Mouse (Mus musculus): ENCODE measurements at regions not wholly inside any gene's neighbourhood (a gene's known extent, or its start where the extent isn't known, plus 50 kb on each side); places are given as distances from the start of the nearest gene placed in this dataset.

DNA sequence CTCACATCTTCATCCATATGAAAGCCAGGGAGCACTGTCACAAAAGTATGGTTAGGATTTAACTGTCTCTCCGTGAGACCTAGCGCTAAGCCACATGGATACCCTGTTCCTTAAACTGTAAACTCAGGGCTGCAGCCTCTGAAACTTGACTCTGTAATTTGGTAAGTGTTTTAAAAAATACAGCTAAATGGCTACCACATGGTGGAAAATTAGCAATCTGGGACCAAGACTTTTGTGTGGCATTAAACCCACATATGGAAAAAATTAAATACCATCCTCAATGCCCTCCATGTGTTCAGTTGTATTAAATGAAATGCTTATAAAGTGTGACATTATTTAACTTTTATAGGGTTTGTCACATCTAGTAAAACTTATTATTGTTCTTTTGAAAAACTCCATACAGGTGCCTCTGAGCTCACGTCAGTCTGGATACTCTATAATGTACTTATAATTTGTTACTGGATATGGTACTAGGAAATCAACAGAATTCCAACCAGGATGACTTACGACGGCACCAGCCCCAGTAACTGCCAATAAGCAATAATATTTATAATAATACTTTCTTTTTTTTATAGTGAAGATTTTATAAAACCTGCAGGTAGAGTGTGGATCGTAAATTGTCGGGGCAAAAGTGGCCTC, 131.0 kb upstream of the Frg1 start:
- Histone ChIP-seq H3K36me3 (ENCODE audit: control insufficient read depth, insufficient read depth) (no peaks in the 10 kb centered on the region), H3K27me3 (ENCODE audit: control insufficient read depth, insufficient read depth, insufficient read length) (no peaks in the 10 kb centered on the region), H3ac (ENCODE audit: control insufficient read depth, insufficient read length) (no peak overlapping the region), H3K79me2 (ENCODE audit: control insufficient read depth, insufficient read depth) (no peaks in the 10 kb centered on the region), H3K4me3 (no peak overlapping the region), H3K4me2 (ENCODE audit: low read depth) (no peak overlapping the region)
- no peak for TF ChIP-seq E2F4 (IDR thresholded peaks at IDR 0.05; ENCODE audit: insufficient read depth)

GRCm38 (mm10) chr8:41532212-41532611, 115.3 kb upstream of the Frg1 start:
- Histone ChIP-seq H3K27me3 (ENCODE audit: control insufficient read depth, insufficient read depth, insufficient read length) (no peaks in the 10 kb centered on the region), H3K4me3 (no peak overlapping the region), H3K79me2 (ENCODE audit: control insufficient read depth, insufficient read depth) (no peaks in the 10 kb centered on the region), H3K36me3 (ENCODE audit: control insufficient read depth, insufficient read depth) (no peaks in the 10 kb centered on the region), H3K4me2 (ENCODE audit: low read depth) (no peak overlapping the region), H3ac (ENCODE audit: control insufficient read depth, insufficient read length) (no peak overlapping the region)
- TF ChIP-seq MYOG (IDR thresholded peaks at IDR 0.05; ENCODE audit: control insufficient read depth in 1 of 3, insufficient read depth in 1 of 3, insufficient read length in 2 of 3, low read depth in 2 of 3) (no peak), TCF12 (IDR thresholded peaks at IDR 0.05; ENCODE audit: insufficient read depth, poor library complexity, severe bottlenecking) (no peak), MAX (IDR thresholded peaks at IDR 0.05; ENCODE audit: low read depth) (no peak), MYOD1 (IDR thresholded peaks at IDR 0.05; ENCODE audit: control insufficient read depth in 1 of 3, insufficient read length in 2 of 3, low read depth in 2 of 3) (no peak), USF1 (IDR thresholded peaks at IDR 0.05; ENCODE audit: low read depth) (no peak), REST (IDR thresholded peaks at IDR 0.05; ENCODE audit: insufficient read depth, insufficient read length) (no peak), CEBPB (IDR thresholded peaks at IDR 0.05; ENCODE audit: insufficient read depth, poor library complexity, severe bottlenecking) (no peak), SRF (IDR thresholded peaks at IDR 0.05; ENCODE audit: control insufficient read depth, insufficient read length, low read depth) (no peak), E2F4 (IDR thresholded peaks at IDR 0.05; ENCODE audit: insufficient read depth) (no peak), POLR2AphosphoS2 (IDR thresholded peaks at IDR 0.05; ENCODE audit: insufficient read length, low read depth) (no peak), TCF3 (IDR thresholded peaks at IDR 0.05; ENCODE audit: insufficient read length, low read depth) (no peak), POLR2A (IDR thresholded peaks at IDR 0.05; ENCODE audit: insufficient read length, low read depth) (no peak)

GRCm38 (mm10) chr8:41529581-41529980, 112.7 kb upstream of the Frg1 start:
- Histone ChIP-seq H3K79me2 (ENCODE audit: control insufficient read depth, insufficient read depth) (no peaks in the 10 kb centered on the region), H3K4me2 (ENCODE audit: low read depth) (no peak overlapping the region), H3ac (ENCODE audit: control insufficient read depth, insufficient read length) (no peak overlapping the region), H3K36me3 (ENCODE audit: control insufficient read depth, insufficient read depth) (no peaks in the 10 kb centered on the region), H3K27me3 (ENCODE audit: control insufficient read depth, insufficient read depth, insufficient read length) (no peaks in the 10 kb centered on the region), H3K4me3 (no peak overlapping the region)
- no peak for TF ChIP-seq POLR2AphosphoS2 (IDR thresholded peaks at IDR 0.05; ENCODE audit: insufficient read length, low read depth)
- no peak for TF ChIP-seq MAX (IDR thresholded peaks at IDR 0.05; ENCODE audit: low read depth)
- no peak for TF ChIP-seq TCF12 (IDR thresholded peaks at IDR 0.05; ENCODE audit: insufficient read depth, poor library complexity, severe bottlenecking)

- Histone ChIP-seq H3K4me3 (no peak overlapping the region), H3K36me3 (ENCODE audit: control insufficient read depth, insufficient read depth) (no peaks in the 10 kb centered on the region), H3K79me2 (ENCODE audit: control insufficient read depth, insufficient read depth) (no peaks in the 10 kb centered on the region), H3ac (ENCODE audit: control insufficient read depth, insufficient read length) (no peak overlapping the region), H3K4me2 (ENCODE audit: low read depth) (no peak overlapping the region), H3K27me3 (ENCODE audit: control insufficient read depth, insufficient read depth, insufficient read length) (no peaks in the 10 kb centered on the region)
- TF ChIP-seq POLR2A (IDR thresholded peaks at IDR 0.05; ENCODE audit: insufficient read length, low read depth) (no peak), SRF (IDR thresholded peaks at IDR 0.05; ENCODE audit: control insufficient read depth, insufficient read length, low read depth) (no peak), REST (IDR thresholded peaks at IDR 0.05; ENCODE audit: insufficient read depth, insufficient read length) (no peak), MAX (IDR thresholded peaks at IDR 0.05; ENCODE audit: low read depth) (no peak)
Measured at GRCm38 (mm10) chr8:41526283-41526682, 109.4 kb upstream of the Frg1 start.

DNA sequence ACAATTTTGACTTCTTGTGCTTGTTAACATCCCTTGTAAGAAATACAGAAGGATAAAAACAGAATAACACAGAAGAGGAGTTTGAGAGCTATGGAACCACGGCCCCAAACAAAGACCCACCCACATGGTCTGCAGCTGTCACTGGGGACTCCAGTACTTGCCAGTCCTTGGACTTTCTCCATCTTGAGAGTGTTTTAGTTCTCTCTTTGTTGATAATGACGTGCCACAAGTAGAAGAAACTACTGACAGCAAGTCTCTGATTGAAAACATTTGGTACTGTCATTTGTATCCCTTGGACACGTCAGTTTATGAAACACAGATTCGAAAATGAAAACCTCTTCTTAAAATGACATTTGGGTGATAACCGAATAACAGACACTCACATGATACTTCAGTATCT, 68.3 kb upstream of the Frg1 start:
- H3K79me2 ChIP-seq (ENCODE audit: control insufficient read depth, insufficient read depth) = no peaks in the 10 kb centered on the region
- H3K4me3 ChIP-seq = no peak overlapping the region

More for the DNA sequence above, 68.3 kb upstream of the Frg1 start:
- Histone ChIP-seq H3K36me3 (ENCODE audit: control insufficient read depth, insufficient read depth) (no peaks in the 10 kb centered on the region), H3K27me3 (ENCODE audit: control insufficient read depth, insufficient read depth, insufficient read length) (no peaks in the 10 kb centered on the region), H3K4me2 (ENCODE audit: low read depth) (no peak overlapping the region), H3ac (ENCODE audit: control insufficient read depth, insufficient read length) (no peak overlapping the region)
- TF ChIP-seq TCF3 (IDR thresholded peaks at IDR 0.05; ENCODE audit: insufficient read length, low read depth) (no peak), MYOG (IDR thresholded peaks at IDR 0.05; ENCODE audit: control insufficient read depth in 1 of 3, insufficient read depth in 1 of 3, insufficient read length in 2 of 3, low read depth in 2 of 3) (no peak), REST (IDR thresholded peaks at IDR 0.05; ENCODE audit: insufficient read depth, insufficient read length) (no peak), TCF12 (IDR thresholded peaks at IDR 0.05; ENCODE audit: insufficient read depth, poor library complexity, severe bottlenecking) (no peak), USF1 (IDR thresholded peaks at IDR 0.05; ENCODE audit: low read depth) (no peak), POLR2A (IDR thresholded peaks at IDR 0.05; ENCODE audit: insufficient read length, low read depth) (no peak), MYOD1 (IDR thresholded peaks at IDR 0.05; ENCODE audit: control insufficient read depth in 1 of 3, insufficient read length in 2 of 3, low read depth in 2 of 3) (no peak), CEBPB (IDR thresholded peaks at IDR 0.05; ENCODE audit: insufficient read depth, poor library complexity, severe bottlenecking) (no peak), SRF (IDR thresholded peaks at IDR 0.05; ENCODE audit: control insufficient read depth, insufficient read length, low read depth) (no peak), E2F4 (IDR thresholded peaks at IDR 0.05; ENCODE audit: insufficient read depth) (no peak), MAX (IDR thresholded peaks at IDR 0.05; ENCODE audit: low read depth) (no peak), POLR2AphosphoS2 (IDR thresholded peaks at IDR 0.05; ENCODE audit: insufficient read length, low read depth) (no peak)

All from myocyte (in vitro differentiated cells).